ENCODE assay signal across 25 mouse cellular contexts in the genomic region with DNA sequence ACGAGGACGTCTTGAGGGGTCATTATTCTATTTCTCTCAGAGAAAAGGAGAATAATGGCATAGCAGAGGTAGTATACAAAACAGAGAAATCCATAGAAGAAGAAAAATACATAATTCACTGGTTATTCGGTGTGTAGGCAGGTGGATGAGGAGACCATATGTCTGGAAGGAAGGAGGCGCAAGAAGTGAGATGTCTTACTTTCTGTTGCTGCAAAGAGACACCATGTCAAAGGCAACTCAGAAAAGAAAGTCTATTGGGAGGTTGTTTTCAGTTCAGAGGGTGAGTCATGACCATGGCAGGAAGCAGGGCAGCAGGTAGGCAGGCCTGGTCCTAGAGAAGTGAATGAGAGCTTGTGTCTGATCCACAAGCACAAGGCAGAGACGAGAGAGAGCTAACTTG.
"Had no signal": no experiment of that assay in that cellular context is flagged by ENCODE, and none has a peak within 500 bp of the region (broad histone marks: within the 10 kb centered on the region; RNA-seq: fewer than 3 reads in every experiment).

No protein-coding gene starts in this region.

- H3K27ac ChIP-seq: gastrocnemius, adult 2 months; heart, adult 2 months; heart, embryonic 13.5 days; heart, embryonic 15.5 days; hindbrain, embryonic 10.5 days; hindbrain, embryonic 12.5 days; hindbrain, embryonic 15.5 days; hindbrain, postnatal 0 days; kidney, embryonic 15.5 days; kidney, postnatal 0 days; limb, embryonic 13.5 days; limb, embryonic 15.5 days; liver, embryonic 12.5 days; liver, embryonic 14.5 days had no signal

- ATAC-seq: hindbrain, postnatal 0 days; intestine, embryonic 16.5 days; liver, embryonic 12.5 days had no signal

- H3K4me3 ChIP-seq: gastrocnemius, adult 2 months; heart, adult 2 months; heart, embryonic 13.5 days; heart, embryonic 15.5 days; hindbrain, embryonic 10.5 days; hindbrain, embryonic 12.5 days; hindbrain, embryonic 15.5 days; kidney, embryonic 15.5 days; limb, embryonic 13.5 days; limb, embryonic 15.5 days; liver, embryonic 12.5 days had no signal

- DNase-seq: gastrocnemius, adult 2 months; gastrocnemius, postnatal 10 days; gastrocnemius, postnatal 25 days; heart, adult 2 months; heart, postnatal 4 days; kidney, adult 11 months; kidney, adult 2 months; kidney, adult 9 months; kidney, postnatal 14 days; kidney, postnatal 36 days; layer of hippocampus, adult 9-11 months; layer of hippocampus, postnatal 36 days had no signal
